Mouse (Mus musculus) naive thymus-derived CD4-positive, alpha-beta T cell, adult 2 months (primary cell): Measurements from ENCODE around the gene Trappc4.
"Not testable (repeated sequence)": the region's sequence is repeated elsewhere in the genome, so short reads cannot be mapped to it uniquely, and the experiment has no call there.

ENCODE experiments used
- DNase-seq: peaks from one replicate; pipeline ENCODE4 v3.0.0-alpha.2; 2011; ENCODE audit warnings: low read depth

Trappc4 gene

DNA sequence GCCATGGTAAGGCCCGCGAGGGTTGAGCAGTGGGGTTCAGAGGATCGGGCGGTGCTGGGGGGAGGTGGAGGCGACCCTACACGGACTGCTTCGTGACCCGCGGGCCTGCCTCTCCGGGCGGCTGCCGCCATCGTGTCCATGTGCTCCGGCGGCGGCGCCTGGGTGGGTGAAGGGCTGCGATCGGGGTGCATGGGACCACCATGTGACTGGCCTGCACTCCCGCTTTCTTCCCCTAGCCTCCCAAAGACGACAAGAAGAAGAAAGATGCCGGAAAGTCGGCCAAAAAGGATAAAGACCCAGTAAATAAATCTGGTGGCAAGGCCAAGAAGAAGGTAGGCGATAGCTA, 325 bp upstream of the Trappc4 start:
- DNase-seq = no peak

DNA sequence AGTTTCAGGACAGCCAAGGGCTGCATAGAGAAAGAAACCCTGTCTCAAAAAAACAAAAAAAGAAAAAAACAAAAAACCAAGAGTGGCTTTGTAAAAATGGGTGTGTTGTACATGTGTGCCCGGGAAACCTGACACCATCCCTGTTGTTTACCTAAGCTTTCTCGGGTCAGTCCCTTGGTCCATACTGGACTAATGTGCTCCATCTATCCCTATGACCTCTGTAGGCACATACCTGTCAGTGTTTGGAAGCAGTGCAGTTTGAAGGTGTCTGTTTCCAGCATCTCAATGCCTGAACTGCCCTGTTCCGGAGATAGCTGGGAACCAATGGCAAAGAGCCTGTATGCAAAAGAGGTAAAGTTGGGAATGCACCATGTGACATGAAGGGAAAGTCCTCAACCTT, 2.4 kb downstream of the Trappc4 start:
- DNase-seq = no peak

DNA sequence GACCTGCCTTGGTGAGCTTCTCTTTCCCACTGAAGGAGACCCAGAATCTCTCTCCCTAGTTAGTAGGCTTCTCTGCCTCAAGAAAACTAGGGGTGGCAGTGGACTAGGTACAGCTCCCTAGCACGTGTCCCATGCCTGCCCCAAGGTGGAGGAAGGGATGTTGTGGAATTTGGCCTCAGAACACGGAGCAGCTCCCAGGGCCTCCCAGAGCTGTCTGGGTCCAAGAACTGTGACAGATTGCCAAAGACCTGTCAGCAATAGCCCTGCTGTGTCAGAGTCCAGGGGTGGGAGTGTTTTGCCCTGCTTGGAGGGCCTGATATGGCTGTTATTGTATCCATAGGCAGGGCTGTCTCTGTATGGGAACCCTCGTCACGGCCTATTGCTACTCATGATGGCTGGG, 6.3 kb downstream of the Trappc4 start:
- DNase-seq = no peak

DNA sequence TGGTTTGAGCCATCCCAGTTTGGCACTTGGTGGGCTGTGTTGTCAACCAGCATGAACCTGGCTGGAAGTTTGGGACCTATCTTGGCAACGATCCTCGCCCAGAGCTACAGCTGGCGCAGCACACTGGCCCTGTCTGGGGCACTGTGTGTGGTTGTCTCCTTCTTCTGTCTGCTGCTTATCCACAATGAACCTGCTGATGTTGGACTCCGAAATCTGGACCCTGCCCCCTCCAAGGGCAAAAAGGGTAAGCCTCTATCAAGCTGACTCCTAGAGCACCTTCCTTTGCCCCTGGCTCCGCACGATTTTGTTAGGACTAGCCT, 7.6 kb downstream of the Trappc4 start:
- no peak for DNase-seq

DNA sequence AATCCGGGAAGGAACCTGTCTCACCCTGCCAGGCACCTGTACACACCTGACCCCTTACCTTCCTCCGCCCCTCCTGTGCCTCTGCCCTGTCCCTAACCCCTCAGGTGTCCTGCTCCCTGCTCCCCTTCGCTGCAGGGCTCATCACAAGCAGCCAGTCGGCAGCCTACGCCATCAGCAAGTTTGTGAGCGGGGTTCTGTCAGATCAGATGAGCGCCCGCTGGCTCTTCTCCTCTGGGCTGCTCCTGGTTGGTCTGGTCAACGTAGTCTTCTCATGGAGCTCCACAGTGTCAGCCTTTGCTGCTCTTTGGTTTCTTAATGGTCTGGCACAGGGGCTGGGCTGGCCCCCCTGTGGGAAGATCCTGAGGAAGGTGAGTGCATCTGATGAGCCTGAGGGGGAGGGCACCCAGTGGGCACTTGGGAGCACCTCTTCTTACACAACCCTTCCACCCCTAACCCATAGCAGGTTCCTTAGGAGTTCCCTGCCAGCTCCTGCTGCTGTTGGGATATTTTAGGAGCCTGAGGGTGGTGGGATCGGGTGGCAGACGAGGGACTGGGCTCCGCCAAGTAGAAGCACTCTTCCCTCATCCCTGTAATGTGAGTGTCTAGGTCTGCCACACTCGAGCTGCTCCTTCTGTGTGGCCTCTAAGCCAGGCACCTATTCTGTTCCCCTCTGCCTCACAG, 8.1 kb downstream of the Trappc4 start:
- DNase-seq = no peak

DNA sequence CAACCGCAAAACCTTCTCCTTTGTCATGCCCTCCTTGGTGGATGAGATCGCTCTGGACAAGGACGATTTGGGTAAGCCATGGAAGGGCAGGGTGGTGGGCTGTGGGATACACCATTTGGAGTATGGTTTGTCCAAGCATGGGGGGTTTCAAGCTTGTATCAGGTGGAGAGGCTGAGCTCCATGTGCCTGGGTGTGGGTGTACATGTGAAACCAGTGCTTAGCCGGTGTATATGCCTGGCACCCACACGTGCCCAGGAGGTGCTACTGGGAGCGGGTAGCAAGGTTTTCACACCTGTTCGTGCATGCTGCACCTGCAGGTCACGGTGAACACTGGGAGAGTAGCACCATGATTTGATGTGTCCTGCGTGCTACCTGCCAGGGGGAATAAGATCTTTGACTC, 8.8 kb downstream of the Trappc4 start:
- DNase-seq = no peak

DNA sequence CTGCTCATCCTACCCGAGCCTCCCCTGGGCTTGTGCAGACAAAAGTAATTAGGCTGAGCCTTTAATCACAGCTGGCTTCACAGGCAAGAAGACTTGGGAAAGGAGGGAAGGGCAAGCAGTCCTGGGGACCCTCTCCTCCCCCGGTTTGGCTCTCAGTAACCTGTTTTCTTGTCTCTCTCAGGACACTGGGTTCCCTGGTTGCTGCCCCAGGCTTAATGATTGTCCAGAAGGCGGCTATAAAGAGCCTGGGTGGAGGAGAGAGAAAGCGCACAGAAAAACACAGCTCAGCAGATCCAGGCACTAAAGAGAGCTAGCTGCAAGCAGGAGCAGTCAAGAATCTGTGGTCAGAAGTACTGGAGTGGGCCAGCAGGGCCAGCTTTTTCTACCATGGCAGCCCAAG, 9.3 kb downstream of the Trappc4 start:
- DNase-seq = no peak

DNA sequence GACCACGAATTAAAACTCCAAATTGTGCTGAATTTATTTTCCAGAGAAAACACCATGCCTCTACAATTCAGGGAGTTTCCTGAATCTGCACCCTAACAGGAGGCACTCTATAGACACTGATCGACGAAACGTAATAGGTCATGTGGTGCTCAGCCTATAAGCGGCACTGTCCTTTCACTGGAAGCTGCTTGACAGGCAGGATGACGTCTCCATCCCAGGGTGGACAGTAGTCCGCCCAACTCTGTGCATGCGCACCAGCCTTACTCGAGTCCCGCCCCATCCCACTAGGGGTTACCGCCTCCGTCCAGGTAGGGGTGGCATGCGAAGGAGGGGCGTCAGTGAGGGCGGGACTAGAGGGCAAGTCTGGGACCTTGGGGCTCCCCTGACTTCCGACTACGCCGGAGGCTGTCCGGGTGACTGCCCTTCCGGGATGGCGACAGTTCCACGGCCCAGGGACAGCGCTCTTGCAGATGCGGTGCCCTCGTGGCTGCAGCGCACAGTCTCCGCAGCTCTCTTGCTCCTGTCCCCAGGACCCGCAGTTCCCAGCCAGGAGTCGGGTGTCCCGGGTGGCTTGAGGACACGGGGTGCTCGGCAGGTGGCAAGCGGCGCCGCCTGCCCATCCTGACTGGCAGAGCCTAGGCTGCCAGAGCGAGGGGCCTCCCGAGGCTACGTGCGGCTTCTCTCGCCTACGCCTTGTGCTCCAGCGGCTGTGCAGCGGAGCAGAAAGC, 10.6 kb downstream of the Trappc4 start, which contains the start of gene Slc37a4:
TSS of gene Slc37a4 (plus strand) at position 169 of the 728 bp plus-strand sequence.
- DNase-seq = peak; percentile 92

DNA sequence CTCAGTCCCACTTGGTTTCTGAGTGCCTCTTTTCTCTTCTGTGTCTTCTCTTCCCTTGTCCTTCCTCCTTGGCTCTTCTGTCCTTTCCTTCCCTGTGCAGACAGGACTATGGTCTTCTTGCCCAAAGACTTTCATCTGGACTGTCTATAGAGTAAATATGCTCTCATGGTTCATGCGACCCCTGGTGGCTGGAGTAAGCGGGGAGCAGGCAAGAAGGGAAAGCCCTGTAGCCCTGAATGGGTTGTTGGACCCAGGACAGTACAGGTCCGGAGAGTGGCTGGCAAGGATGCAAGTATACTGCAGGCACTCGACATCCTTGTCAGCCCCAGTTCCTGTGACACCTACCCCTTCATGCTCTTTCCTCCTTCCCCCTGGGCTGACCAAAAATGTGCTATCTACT, 15.9 kb downstream of the Trappc4 start:
- DNase-seq = peak; percentile 74

DNA sequence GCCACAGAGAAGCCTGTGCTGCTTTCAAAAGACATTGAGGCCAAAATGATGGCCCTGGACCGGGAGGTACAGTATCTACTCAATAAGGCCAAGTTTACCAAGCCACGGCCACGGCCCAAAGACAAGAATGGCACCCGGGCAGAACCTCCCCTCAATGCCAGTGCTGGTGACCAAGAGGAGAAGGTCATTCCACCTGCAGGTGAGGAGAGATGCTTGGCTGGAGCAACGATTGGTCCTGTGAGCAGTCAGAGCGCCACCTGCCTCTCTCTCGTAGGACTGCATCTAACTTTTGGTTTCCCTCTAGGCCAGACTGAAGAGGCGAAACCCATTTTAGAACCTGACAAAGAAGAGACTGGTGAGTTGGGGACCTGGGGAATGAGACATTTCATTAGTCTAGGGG, 18.1 kb downstream of the Trappc4 start:
- peak; percentile 74 for DNase-seq

DNA sequence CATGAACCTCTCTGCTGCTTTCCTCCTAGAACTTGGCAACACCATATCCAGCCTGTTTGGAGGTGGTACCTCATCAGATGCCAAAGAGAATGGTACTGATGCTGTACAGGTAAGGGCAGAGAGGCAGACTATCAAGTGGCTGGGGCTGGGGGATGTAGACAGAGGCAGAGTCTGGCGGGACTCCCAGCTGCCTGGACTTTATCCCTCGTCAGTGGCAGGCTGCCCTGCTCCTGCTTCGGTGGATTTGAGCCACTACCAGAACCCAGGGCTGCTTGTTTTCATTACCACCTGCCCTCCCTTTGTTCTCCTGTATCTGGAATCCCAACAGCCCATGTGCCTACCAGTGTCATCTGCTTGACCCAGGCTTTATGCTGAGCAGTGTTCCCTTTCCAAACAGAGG, 20.2 kb downstream of the Trappc4 start:
- DNase-seq = no peak

DNA sequence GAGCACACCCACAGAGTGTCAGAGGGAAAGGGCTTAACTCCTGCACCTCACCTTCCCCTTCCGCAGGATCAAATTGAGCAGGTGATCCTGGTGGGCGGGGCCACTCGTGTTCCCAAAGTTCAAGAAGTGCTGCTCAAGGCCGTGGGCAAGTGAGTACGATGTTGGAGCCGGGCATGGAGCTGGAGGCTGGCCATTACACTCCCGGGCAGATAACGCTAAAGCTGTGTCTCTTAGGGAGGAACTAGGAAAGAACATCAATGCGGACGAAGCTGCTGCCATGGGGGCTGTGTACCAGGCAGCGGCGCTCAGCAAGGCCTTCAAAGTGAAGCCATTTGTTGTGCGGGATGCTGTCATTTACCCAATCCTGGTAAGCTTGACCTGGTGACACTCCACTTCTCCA, 22.8 kb downstream of the Trappc4 start:
- DNase-seq = no peak

DNA sequence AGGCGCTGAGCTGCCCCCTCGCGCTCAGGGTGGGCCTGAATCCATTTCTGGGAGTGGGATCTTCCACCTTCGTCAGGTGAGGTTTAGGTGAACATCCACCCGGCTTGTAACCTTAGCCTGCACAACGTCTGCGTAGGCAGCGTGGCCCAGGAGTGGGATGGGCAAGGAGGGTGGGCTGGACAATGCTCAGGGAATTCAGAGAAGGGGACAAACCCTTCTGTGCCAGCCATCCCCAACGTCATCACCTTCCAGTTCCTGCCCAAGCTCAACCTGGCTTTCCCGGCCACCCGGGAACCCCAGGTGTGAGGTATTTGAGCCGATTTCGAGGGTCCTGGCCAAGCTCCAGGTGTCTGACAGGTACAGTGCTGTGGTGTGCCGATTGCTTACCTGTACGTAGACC, 27.5 kb downstream of the Trappc4 start:
- no peak for DNase-seq

DNA sequence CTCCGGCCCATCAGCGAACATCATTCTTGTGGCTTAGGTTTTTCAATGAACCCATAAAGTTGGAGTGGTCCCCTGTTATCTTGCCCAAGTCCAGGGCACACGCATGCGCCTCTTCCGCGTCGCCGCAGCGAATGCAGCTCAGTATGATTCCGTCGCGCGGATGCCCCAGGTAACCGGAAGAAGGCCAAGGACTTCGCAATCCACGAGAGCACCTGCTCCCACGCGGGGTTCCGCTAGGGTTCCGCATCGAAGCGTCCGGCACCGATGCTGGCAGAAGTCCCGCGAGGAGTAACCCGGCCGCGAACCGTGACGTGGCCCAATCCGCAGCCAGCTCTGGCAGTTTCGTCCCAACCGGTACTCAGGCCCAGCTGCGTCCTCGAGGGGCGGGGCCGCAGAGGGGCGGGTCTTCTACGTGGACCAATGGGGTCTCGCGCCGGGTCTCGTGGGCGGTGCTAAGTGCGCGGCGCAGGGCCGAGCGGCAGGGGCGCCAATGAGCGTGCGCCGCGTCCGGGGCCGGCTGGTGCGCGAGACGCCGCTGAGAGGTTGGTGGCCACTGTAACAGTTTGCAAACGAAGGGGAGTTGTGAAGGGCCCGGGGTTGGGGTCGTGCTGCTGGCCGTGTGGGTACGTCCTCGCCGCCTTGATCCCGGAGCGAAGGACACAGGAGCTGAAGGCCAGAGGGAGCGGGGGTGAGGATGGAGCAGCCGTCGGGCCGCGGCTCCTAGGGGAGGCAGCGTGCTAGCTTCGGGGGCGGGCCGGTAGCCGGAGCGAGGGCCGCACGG, 28.2 kb downstream of the Trappc4 start, which contains the start of gene Hyou1:
TSS of gene Hyou1 (plus strand) at position 437 of the 781 bp plus-strand sequence.
- peak; percentile 99 for DNase-seq

DNA sequence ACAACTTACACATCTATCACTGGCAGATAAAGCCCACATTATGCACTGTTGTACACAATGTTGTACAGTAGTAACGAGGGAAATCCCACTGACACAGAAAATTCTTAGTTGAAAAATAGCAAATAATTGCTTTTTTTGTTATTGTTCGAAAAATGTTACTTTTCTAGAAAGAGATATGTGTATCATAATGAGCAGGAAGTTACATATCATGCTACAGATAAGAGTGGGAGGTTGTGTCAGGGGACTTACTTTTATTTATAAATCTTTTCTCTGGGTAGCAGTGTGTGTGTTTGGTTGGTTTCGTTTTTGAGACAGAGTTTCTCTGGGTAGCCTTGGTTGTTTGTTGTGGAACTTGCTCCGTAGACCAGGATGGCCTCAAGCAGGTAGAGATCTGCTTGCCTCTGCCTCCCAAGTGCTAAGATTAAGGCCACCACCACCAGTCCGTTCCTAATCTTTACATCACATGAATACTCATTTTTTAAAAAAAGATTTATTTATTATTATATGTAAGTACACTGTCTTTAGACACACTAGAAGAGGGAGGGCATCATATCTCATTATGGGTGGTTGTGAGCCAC, 29.2 kb downstream of the Trappc4 start:
- DNase-seq = peak; percentile 55

DNA sequence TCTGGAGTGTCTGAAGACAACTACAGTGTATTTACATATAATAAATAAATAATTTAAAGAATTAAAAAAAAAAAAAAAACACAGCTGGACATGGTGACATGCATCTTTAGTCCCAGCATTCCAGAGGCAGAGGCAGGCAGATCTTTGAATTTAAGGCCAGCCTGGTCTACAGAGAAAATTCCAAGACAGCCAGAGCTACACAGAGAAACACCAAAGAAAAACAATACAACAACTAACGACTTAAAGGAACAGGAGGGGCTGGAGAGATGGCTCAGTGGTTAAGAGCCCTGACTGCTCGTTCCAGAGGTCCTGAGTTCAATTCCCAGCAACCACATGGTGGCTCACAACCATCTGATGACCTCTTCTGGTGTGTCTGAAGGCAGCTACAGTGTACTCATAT, 30.1 kb downstream of the Trappc4 start:
- not testable (repeated sequence) for DNase-seq

DNA sequence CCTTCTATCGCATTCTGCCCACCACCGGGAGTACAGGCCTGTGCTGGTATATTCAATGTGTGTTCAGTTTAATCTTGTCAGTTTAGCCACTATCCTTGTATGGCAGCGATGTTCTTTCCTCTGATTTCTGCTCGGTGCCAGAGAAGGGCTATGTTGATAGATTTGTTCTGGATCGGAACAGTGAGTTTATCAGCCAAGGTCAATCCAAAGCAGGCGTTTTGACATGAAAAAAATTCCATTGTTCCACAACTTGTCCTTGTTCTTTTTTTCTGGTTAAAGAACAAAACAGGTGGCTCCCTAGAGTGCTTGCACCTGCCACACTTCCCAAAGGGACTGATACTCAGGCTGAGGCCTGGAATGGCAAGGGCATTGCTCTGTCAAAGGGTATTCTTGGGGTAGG, 31.3 kb downstream of the Trappc4 start:
- no peak for DNase-seq

DNA sequence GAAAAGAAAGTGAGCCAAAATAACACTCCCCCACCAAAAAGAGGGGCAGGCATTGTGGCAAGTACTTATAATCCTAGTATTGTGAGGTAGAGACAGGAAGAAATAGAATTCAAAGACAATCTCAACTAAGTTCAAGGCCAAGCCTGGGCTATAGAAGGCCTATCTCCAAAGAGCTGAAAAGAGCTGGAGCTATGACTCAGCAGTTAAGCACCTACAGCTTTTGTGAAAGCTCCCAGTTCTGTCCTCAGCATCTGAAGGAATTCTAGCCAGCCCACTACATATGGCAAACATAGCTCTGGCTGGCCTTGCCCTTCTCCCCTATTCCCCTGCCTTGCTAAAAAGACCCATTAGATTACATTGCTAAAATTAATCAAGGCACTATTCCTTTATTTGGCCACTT, 34.0 kb downstream of the Trappc4 start:
- no peak for DNase-seq

DNA sequence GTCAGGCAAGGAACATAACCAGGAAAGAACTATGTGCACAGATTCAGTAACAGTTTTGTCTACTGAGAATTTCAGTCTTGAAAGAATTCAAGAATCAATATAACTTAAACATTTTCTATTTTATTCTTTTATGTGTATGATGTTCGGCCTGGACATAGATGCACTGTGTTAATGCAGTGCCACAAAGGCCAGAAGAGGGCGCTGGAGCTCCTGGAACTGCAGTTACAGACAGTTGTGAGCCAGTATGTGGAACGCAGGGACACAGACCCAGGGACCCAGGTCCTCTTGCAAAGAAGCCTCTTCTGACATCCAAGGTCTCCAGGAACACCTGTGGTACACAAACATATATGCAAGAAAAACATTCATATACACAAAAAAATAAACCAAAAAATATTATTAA, 42.9 kb downstream of the Trappc4 start:
- peak; percentile 65 for DNase-seq

DNA sequence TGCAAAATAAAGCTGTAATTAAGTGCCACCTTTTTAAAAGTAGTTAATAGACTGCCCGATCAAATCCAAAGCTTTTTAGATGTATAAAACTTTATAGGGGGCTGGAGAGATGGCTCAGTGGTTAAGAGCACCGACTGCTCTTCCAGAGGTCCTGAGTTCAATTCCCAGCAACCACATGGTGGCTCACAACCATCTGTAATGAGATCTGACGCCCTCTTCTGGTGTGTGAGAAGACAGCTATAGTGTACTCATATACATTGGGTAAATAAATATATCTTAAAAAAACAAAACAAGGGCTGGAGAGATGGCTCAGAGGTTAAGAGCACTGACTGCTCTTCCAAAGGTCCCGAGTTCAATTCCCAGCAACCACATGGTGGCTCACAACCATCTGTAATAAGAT, 45.5 kb downstream of the Trappc4 start:
- not testable (repeated sequence) for DNase-seq

DNA sequence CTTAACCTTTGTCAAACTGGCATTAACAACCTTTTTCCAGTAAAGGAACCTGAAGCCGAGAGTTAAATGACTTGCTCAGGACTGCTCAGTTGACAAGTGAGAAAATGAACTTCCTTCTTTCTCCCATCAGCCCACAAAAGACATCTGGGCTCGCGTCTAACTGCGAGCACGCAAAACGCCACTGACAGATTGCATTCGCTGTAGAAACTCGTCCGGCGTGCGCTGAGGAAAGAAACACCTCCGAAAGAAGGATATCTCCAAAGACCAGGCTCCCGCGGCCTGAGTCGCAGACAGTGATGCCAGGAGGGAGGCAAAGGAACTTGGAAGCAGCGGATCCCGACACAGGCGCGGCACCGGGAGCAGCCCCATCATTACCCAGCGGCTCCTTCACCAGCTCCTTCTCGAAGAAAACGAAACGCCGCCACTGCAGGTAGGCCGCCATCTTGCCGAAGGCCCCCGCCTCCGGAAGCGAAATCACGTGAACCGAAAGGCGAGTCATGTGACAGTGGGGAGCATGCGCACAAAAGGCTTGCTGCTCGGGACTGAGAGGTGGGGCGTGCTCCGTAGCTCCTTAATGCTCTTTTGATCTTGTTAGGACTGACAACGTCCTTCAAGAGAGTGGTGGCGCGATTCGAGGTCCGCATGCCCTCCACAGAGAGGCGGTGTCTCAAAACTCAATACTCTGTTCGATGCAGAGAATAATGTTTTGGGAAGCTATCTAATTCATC, 46.0 kb downstream of the Trappc4 start, which contains the start of gene Vps11:
TSS of gene Vps11 (minus strand) at position 481 of the 728 bp plus-strand sequence.
- DNase-seq = peak; percentile 98

DNA sequence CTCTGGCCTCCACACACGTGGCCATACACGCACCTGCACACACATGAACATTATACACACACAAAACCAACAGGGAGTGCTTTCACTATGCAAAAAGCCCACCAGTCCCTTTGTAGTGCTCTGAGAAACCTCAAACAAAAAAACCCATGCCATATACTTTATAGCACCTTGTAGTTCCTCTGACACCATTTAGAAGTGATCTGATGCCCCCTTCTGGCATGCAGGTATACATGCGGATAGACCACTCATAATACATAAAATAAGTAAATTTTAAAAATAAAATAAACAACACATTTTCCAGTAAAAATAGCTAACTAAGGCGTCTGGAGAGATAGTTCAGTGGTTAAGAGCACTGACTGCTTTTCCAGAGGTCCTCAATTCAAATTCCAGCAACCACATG, 50.2 kb downstream of the Trappc4 start:
- DNase-seq = peak; percentile 70
